Mouse (Mus musculus): ENCODE measurements around the gene Slc27a3.

GRCm38 (mm10) chr3:90425499-90425898 is 35.8 kb upstream of the Slc27a3 start:
- TF ChIP-seq CTCF (IDR thresholded peaks at IDR 0.05; ENCODE audit: borderline replicate concordance, extremely low read depth, insufficient read depth, insufficient read length) (no peak), POLR2A (IDR thresholded peaks at IDR 0.05; ENCODE audit: borderline replicate concordance, extremely low read depth, insufficient read depth, insufficient read length, poor library complexity, severe bottlenecking) (no peak)

Data from brain, embryonic 14.5 days (tissue).